Mouse (Mus musculus) testis, adult 2 months (tissue): Measurements from ENCODE around the gene Lef1.

Experiments used
- CTCF ChIP-seq: fragments of 200-500 bp; IDR thresholded peaks from 2 replicates; pipeline ENCODE4 v1.5.1; 2012; ENCODE audit warnings: low read depth, mild to moderate bottlenecking, inconsistent platforms, low read length, moderate library complexity; ENCODE audit not compliant: control insufficient read depth, insufficient read depth, insufficient replicate concordance
- POLR2A ChIP-seq: fragments of 200-500 bp; IDR thresholded peaks from 2 replicates; pipeline ENCODE4 v1.6.1; 2012; ENCODE audit warnings: low read depth, mild to moderate bottlenecking, inconsistent platforms, low read length, moderate library complexity; ENCODE audit not compliant: control insufficient read depth

DNA sequence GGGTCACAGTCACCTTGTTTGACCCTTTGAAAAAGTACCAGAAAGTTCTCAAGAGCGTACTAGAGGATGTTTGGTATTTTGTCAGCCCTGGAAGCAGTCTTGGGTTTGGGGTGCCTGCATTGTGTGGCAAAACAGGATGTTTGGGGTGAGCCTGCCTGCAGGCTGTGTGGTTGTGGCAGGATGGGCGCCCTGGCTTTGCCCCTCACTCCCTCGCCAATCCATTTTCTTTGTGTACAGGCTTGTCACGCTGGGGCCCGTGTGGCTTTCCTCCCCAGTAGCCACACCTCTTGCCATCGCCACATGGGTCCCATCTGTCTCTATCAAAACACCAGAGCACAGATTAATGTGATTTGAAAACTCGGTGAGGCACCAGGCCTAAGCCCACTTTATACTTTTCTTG is 47.2 kb downstream of the Lef1 start:
- TF ChIP-seq CTCF: no peak
- no peak for TF ChIP-seq POLR2A
